Mouse (Mus musculus) testis, adult 2 months (tissue): ENCODE results near the gene Egfl8. TPM values are rescaled to one million over a fixed set of nuclear protein-coding genes. Genes with fewer than 3 reads are reported as not detected.

Experiments
- H3K27ac ChIP-seq: fragments of 200-500 bp; 2 replicates; pipeline ENCODE4 v1.5.1; 2012; ENCODE audit warnings: low read depth, low read length; ENCODE audit not compliant: control insufficient read depth, insufficient read depth
- H3K27me3 ChIP-seq: fragments of 200-500 bp; 2 replicates; pipeline ENCODE4 v1.6.1; 2012; ENCODE audit warnings: mild to moderate bottlenecking, low read length, moderate library complexity; ENCODE audit not compliant: control insufficient read depth, insufficient read depth
- H3K36me3 ChIP-seq: fragments of 200-500 bp; 2 replicates; pipeline ENCODE4 v1.6.1; 2012; ENCODE audit warnings: mild to moderate bottlenecking, low read length; ENCODE audit not compliant: control insufficient read depth, insufficient read depth
- H3K4me1 ChIP-seq: fragments of 200-500 bp; 2 replicates; pipeline ENCODE4 v1.6.1; 2012; ENCODE audit warnings: low read length; ENCODE audit not compliant: control insufficient read depth, insufficient read depth
- H3K4me3 ChIP-seq: fragments of 200-500 bp; 2 replicates; pipeline ENCODE4 v1.5.1; 2012; ENCODE audit warnings: low read depth, mild to moderate bottlenecking, low read length, moderate library complexity, mixed read lengths; ENCODE audit not compliant: control insufficient read depth
- CTCF ChIP-seq: fragments of 200-500 bp; IDR thresholded peaks from 2 replicates; pipeline ENCODE4 v1.5.1; 2012; ENCODE audit warnings: low read depth, mild to moderate bottlenecking, inconsistent platforms, low read length, moderate library complexity; ENCODE audit not compliant: control insufficient read depth, insufficient read depth, insufficient replicate concordance
- POLR2A ChIP-seq: fragments of 200-500 bp; IDR thresholded peaks from 2 replicates; pipeline ENCODE4 v1.6.1; 2012; ENCODE audit warnings: low read depth, mild to moderate bottlenecking, inconsistent platforms, low read length, moderate library complexity; ENCODE audit not compliant: control insufficient read depth
- polyA plus RNA-seq: library from polyadenylated mRNA; depleted of rRNA; stranded (reverse); fragments of >200 nt; gene quantifications from 2 replicates; pipeline ENCODE4 v1.2.3, GENCODE M21; 2012

Gene Egfl8
- polyA plus RNA-seq, 1 experiment: 0.53 TPM

- Histone ChIP-seq H3K27ac (peak within 1 kb of the TSS; percentile 23; the same call in 1 of the 2 replicates), H3K36me3 (no peaks in the 10 kb centered on the region), H3K27me3 (0 out of 2 replicates have a peak, but pooled peaks cover 2% of the 10 kb centered on the region), H3K4me3 (peak within 1 kb of the TSS; percentile 28), H3K4me1 (peaks cover 55% of the 10 kb centered on the region)
- TF ChIP-seq POLR2A (no peak), CTCF (no peak)
These were observed 26.1 kb downstream of the Egfl8 start, which contains the start of gene Gpsm3 for GRCm38 (mm10) chr17:34589681-34590101. Gene Gpsm3, plus strand, starts transcription at chr17:34589806.

- no peaks in the 10 kb centered on the region for H3K36me3 ChIP-seq
- peak overlapping the region; percentile 22; the same call in 1 of the 2 replicates for H3K4me3 ChIP-seq
- peaks cover 60% of the 10 kb centered on the region for H3K4me1 ChIP-seq
- peak overlapping the region; percentile 23; the same call in 1 of the 2 replicates for H3K27ac ChIP-seq
- H3K27me3 ChIP-seq: 0 out of 2 replicates have a peak, but pooled peaks cover 2% of the 10 kb centered on the region
- TF ChIP-seq CTCF: no peak
- TF ChIP-seq POLR2A: no peak
These were observed 26.6 kb downstream of the Egfl8 start for GRCm38 (mm10) chr17:34589206-34589605.

- TF ChIP-seq CTCF (no peak), POLR2A (no peak)
- Histone ChIP-seq H3K27ac (no peak overlapping the region), H3K4me3 (peak overlapping the region; percentile 28), H3K4me1 (peaks cover 61% of the 10 kb centered on the region), H3K36me3 (no peaks in the 10 kb centered on the region), H3K27me3 (0 out of 2 replicates have a peak, but pooled peaks cover 2% of the 10 kb centered on the region)
These were observed 27.0 kb downstream of the Egfl8 start for GRCm38 (mm10) chr17:34588767-34589166.

- peak overlapping the region; percentile 94 for H3K4me3 ChIP-seq
- no peaks in the 10 kb centered on the region for H3K36me3 ChIP-seq
- 0 out of 2 replicates have a peak, but pooled peaks cover 2% of the 10 kb centered on the region for H3K27me3 ChIP-seq
- H3K4me1 ChIP-seq: peaks cover 61% of the 10 kb centered on the region
- peak overlapping the region; percentile 85 for H3K27ac ChIP-seq
- TF ChIP-seq CTCF (no peak), POLR2A (no peak)
These were observed 28.0 kb downstream of the Egfl8 start for GRCm38 (mm10) chr17:34587814-34588213.

GRCm38 (mm10) chr17:34587423-34587811 lies 28.4 kb downstream of the Egfl8 start:
- Histone ChIP-seq H3K27ac (peak overlapping the region; percentile 92), H3K36me3 (no peaks in the 10 kb centered on the region), H3K27me3 (0 out of 2 replicates have a peak, but pooled peaks cover 2% of the 10 kb centered on the region), H3K4me1 (peaks cover 57% of the 10 kb centered on the region), H3K4me3 (peak overlapping the region; percentile 94)
- TF ChIP-seq POLR2A (peak; percentile 82), CTCF (no peak)

DNA sequence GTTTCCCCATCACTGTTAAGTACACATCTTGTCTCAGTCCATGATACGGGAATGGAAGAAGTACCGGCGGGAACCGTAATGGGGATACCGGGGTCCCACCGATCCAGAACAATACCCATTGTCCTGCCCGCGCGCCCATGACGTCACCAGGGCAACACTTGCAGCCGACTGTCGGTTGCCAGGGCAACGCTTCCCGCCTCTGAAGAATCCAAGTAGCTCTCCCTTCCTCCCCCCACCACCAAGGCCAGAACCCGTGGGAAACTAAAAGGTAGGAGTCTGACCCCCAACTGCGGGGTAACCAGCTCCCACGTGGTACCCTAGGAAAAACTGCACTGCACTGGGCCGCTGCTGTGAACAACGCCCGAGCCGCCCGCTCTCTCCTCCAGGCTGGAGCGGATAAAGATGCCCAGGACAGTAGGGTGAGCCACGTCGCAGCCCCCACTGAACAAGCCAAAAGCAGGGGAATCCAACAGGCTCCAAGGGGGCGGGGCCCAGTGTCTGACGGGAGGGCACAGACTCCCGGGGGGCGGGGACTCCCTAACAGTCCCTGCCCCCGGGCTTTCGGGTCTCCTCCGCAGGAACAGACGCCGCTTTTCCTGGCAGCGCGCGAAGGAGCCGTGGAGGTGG lies 28.9 kb downstream of the Egfl8 start:
- TF ChIP-seq POLR2A (no peak; the same call in 1 of the 2 replicates), CTCF (no peak)
- Histone ChIP-seq H3K4me1 (peaks cover 57% of the 10 kb centered on the region), H3K27ac (peak overlapping the region; percentile 92), H3K4me3 (peak overlapping the region; percentile 94), H3K36me3 (no peaks in the 10 kb centered on the region), H3K27me3 (0 out of 2 replicates have a peak, but pooled peaks cover 2% of the 10 kb centered on the region)

DNA sequence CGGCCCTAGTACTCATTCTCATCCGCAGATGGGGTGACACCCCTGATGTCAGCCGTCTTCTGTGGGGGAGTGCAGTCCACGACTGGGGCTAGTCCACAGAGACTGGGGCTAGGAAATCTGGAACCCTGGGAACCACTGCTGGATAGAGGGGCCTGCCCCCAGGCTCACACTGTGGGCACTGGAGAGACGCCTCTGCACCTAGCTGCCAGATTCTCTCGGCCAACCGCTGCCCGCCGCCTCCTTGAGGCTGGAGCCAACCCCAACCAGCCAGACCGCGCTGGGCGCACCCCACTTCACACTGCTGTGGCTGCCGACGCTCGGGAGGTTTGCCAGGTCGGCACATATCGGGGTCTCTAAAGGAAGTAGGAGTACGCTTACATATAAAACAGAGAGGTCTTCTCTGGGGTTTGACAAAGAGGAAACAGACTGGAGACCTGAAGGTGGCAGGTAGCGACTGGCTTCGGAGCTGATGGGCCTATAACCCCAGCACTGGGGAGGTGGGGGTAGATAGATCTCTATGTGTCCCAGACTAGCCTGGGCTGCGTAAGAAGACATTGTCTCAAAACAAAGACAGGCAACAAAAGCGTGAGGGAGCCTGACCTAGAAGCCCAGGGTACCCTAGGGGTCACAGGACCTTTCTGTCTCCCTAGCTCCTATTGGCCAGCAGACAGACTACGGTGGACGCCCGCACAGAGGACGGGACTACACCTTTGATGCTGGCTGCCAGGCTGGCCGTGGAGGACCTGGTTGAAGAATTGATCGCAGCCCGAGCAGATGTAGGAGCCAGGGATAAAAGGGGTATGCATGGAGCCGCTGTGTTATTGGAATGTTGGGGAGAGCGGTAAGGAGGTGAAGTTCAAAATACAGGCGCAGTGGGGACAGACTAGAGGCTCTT lies 29.6 kb downstream of the Egfl8 start:
- Histone ChIP-seq H3K4me3 (peak overlapping the region; percentile 94), H3K36me3 (no peaks in the 10 kb centered on the region), H3K4me1 (peaks cover 50% of the 10 kb centered on the region), H3K27me3 (no peaks in the 10 kb centered on the region), H3K27ac (no peak overlapping the region)
- no peak for TF ChIP-seq CTCF
